In the genomic region with DNA sequence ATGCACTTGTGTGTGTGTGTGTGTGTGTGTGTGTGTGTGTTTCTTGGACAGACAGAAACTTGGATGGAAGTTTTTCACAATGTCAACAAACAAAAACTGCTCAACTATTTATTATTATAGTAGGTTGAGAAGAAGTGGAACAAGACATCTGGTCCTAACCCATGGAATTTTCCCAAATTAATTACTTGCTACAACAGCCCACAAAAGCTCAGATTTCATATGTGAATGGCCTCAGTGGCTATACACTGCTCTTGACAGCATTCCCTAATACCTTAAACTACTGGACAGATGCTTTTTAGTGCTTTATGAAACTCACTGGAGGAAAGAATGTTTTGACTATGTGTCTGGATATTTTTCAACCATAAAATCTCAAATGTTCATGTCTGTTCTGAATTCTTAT, we compare ENCODE assay signal across 28 mouse cellular contexts.
"Had no signal": no experiment of that assay in that cellular context is flagged by ENCODE, and none has a peak within 500 bp of the region (broad histone marks: within the 10 kb centered on the region; RNA-seq: fewer than 3 reads in every experiment).

No protein-coding gene starts in this region.

- H3K9ac ChIP-seq: embryonic facial prominence, embryonic 12.5 days; embryonic facial prominence, embryonic 13.5 days; embryonic facial prominence, embryonic 15.5 days; forebrain, embryonic 12.5 days; forebrain, embryonic 13.5 days; forebrain, embryonic 15.5 days; forebrain, postnatal 0 days had no signal

- H3K4me1 ChIP-seq: embryonic facial prominence, embryonic 12.5 days; embryonic facial prominence, embryonic 13.5 days; embryonic facial prominence, embryonic 15.5 days; forebrain, embryonic 10.5 days; forebrain, embryonic 12.5 days; forebrain, embryonic 13.5 days; forebrain, embryonic 15.5 days had no signal

- H3K36me3 ChIP-seq: embryonic facial prominence, embryonic 12.5 days; embryonic facial prominence, embryonic 13.5 days; embryonic facial prominence, embryonic 15.5 days; forebrain, embryonic 10.5 days; forebrain, embryonic 12.5 days; forebrain, embryonic 15.5 days had no signal

- DNase-seq: cerebellum, adult 2 months; cerebellum, adult 8-10 months; cerebellum, adult 9-10 months; cerebellum, adult 9-11 months; cerebellum, postnatal 10 days; cerebellum, postnatal 14 days; cerebellum, postnatal 25 days; cerebellum, postnatal 36 days; embryo, embryonic 11 days; forebrain, postnatal 0 days; gastrocnemius, adult 2 months; gastrocnemius, postnatal 10 days; gastrocnemius, postnatal 14 days; gastrocnemius, postnatal 25 days; gastrocnemius, postnatal 36 days; heart, adult 11 months; heart, adult 18-20 months; heart, adult 2 months had no signal

- ATAC-seq: forebrain, embryonic 13.5 days; forebrain, embryonic 14.5 days; forebrain, embryonic 15.5 days; forebrain, embryonic 16.5 days; forebrain, postnatal 0 days had no signal

- H3K4me3 ChIP-seq: embryonic facial prominence, embryonic 12.5 days; embryonic facial prominence, embryonic 13.5 days; embryonic facial prominence, embryonic 15.5 days; erythroblast, embryonic 14.5 days; forebrain, embryonic 10.5 days; forebrain, embryonic 12.5 days; forebrain, embryonic 13.5 days; forebrain, embryonic 15.5 days; gastrocnemius, adult 2 months; heart, adult 2 months had no signal

- H3K4me2 ChIP-seq: embryonic facial prominence, embryonic 12.5 days; embryonic facial prominence, embryonic 13.5 days; embryonic facial prominence, embryonic 15.5 days; forebrain, embryonic 12.5 days; forebrain, embryonic 13.5 days; forebrain, embryonic 15.5 days had no signal

- H3K9me3 ChIP-seq: embryonic facial prominence, embryonic 12.5 days; embryonic facial prominence, embryonic 13.5 days; embryonic facial prominence, embryonic 15.5 days; forebrain, embryonic 10.5 days; forebrain, embryonic 12.5 days; forebrain, embryonic 13.5 days; forebrain, embryonic 15.5 days had no signal

- H3K27me3 ChIP-seq: embryonic facial prominence, embryonic 12.5 days; embryonic facial prominence, embryonic 13.5 days; embryonic facial prominence, embryonic 15.5 days; forebrain, embryonic 12.5 days; forebrain, embryonic 13.5 days; forebrain, embryonic 15.5 days had no signal

- H3K27ac ChIP-seq: embryonic facial prominence, embryonic 12.5 days; embryonic facial prominence, embryonic 13.5 days; embryonic facial prominence, embryonic 15.5 days; forebrain, embryonic 10.5 days; forebrain, embryonic 12.5 days; forebrain, embryonic 13.5 days; forebrain, embryonic 15.5 days; gastrocnemius, adult 2 months; heart, adult 2 months had no signal
